ENCODE assay signal across 25 mouse cellular contexts in genomic region chr3:90400993-90401392, GRCm38 (mm10).
"Had no signal": no experiment of that assay in that cellular context is flagged by ENCODE, and none has a peak within 500 bp of the region (broad histone marks: within the 10 kb centered on the region; RNA-seq: fewer than 3 reads in every experiment).

No protein-coding gene starts in this region.

- H3K4me2 ChIP-seq: heart, embryonic 11.5 days; heart, embryonic 13.5 days; heart, embryonic 15.5 days; hindbrain, embryonic 13.5 days; hindbrain, embryonic 15.5 days; kidney, embryonic 15.5 days; limb, embryonic 13.5 days; limb, embryonic 15.5 days; liver, embryonic 12.5 days had no signal

- DNase-seq: gastrocnemius, postnatal 14 days; gastrocnemius, postnatal 36 days; heart, adult 18-20 months; heart, postnatal 14 days; heart, postnatal 36 days; kidney, adult 11 months; kidney, adult 2 months; kidney, adult 9 months; kidney, postnatal 14 days; kidney, postnatal 36 days; layer of hippocampus, adult 9-11 months; layer of hippocampus, postnatal 36 days; left cerebral cortex, postnatal 4 days had no signal

- H3K4me1 ChIP-seq: heart, embryonic 13.5 days; heart, embryonic 15.5 days; hindbrain, embryonic 13.5 days; hindbrain, embryonic 15.5 days; kidney, embryonic 15.5 days; limb, embryonic 13.5 days; limb, embryonic 15.5 days; liver, embryonic 12.5 days had no signal

- H3K9ac ChIP-seq: heart, embryonic 13.5 days; heart, embryonic 15.5 days; hindbrain, embryonic 13.5 days; hindbrain, embryonic 15.5 days; kidney, embryonic 15.5 days; limb, embryonic 13.5 days; limb, embryonic 15.5 days; liver, embryonic 12.5 days; liver, embryonic 14.5 days had no signal

- H3K27me3 ChIP-seq: heart, embryonic 13.5 days; heart, embryonic 15.5 days; hindbrain, embryonic 13.5 days; hindbrain, embryonic 15.5 days; kidney, embryonic 15.5 days; limb, embryonic 13.5 days; limb, embryonic 15.5 days; liver, embryonic 12.5 days had no signal

- H3K4me3 ChIP-seq: heart, embryonic 13.5 days; heart, embryonic 15.5 days; hindbrain, embryonic 13.5 days; hindbrain, embryonic 15.5 days; kidney, embryonic 15.5 days; limb, embryonic 13.5 days; limb, embryonic 15.5 days; liver, embryonic 12.5 days had no signal

- ATAC-seq: hindbrain, postnatal 0 days; liver, embryonic 12.5 days had no signal

- H3K9me3 ChIP-seq: heart, embryonic 13.5 days; heart, embryonic 15.5 days; hindbrain, embryonic 13.5 days; hindbrain, embryonic 15.5 days; kidney, embryonic 15.5 days; limb, embryonic 13.5 days; limb, embryonic 15.5 days; liver, embryonic 12.5 days had no signal

- H3K27ac ChIP-seq: heart, embryonic 13.5 days; heart, embryonic 15.5 days; hindbrain, embryonic 13.5 days; hindbrain, embryonic 15.5 days; hindbrain, postnatal 0 days; kidney, embryonic 15.5 days; kidney, postnatal 0 days; limb, embryonic 13.5 days; limb, embryonic 15.5 days; liver, embryonic 12.5 days; liver, embryonic 14.5 days had no signal
